Mouse (Mus musculus) lung, postnatal 0 days (tissue): Measurements from ENCODE around the gene Enthd1. TPM values are rescaled to one million over a fixed set of nuclear protein-coding genes. Genes with fewer than 3 reads are reported as not detected.
"Not testable (repeated sequence)": the region's sequence is repeated elsewhere in the genome, so short reads cannot be mapped to it uniquely, and the experiment has no call there.

Source experiments
- ATAC-seq: fragments of 200-750 bp; cut with Nextera tagmentation; 2 replicates; pipeline ENCODE4 v1.8.0; 2017; ENCODE audit warnings: moderate library complexity
- DNase-seq: peaks from one replicate; pipeline ENCODE4 v3.0.0-alpha.2; 2016; ENCODE audit warnings: low spot score
- H3K27ac ChIP-seq: fragments of 300-500 bp; sonication (generic); 2 replicates; pipeline ENCODE4 v1.5.1; 2014; ENCODE audit warnings: antibody characterized with exemption, mild to moderate bottlenecking, low read length, mixed read lengths
- H3K27me3 ChIP-seq: fragments of 300-500 bp; sonication (generic); replicated peaks from 2 replicates; pipeline ENCODE4 v1.6.1; 2014; ENCODE audit warnings: low read length, mixed read lengths; ENCODE audit not compliant: insufficient read depth
- H3K36me3 ChIP-seq: fragments of 300-500 bp; sonication (generic); 2 replicates; pipeline ENCODE4 v1.6.1; 2014; ENCODE audit warnings: low read length, mixed read lengths; ENCODE audit not compliant: insufficient read depth
- H3K4me1 ChIP-seq: fragments of 300-500 bp; sonication (generic); 2 replicates; pipeline ENCODE4 v1.6.1; 2014; ENCODE audit warnings: antibody characterized with exemption, low read depth, low read length, mixed read lengths; ENCODE audit not compliant: insufficient read depth
- H3K4me2 ChIP-seq: fragments of 300-500 bp; sonication (generic); replicated peaks from 2 replicates; pipeline ENCODE4 v1.6.1; 2014; ENCODE audit warnings: low read depth, mild to moderate bottlenecking, low read length, moderate library complexity, mixed read lengths
- H3K4me3 ChIP-seq: fragments of 300-500 bp; sonication (generic); 2 replicates; pipeline ENCODE4 v1.5.1; 2014; ENCODE audit warnings: low read depth, low read length
- H3K9ac ChIP-seq: fragments of 300-500 bp; sonication (generic); replicated peaks from 2 replicates; pipeline ENCODE4 v1.6.1; 2014; ENCODE audit warnings: low read depth, mild to moderate bottlenecking
- H3K9me3 ChIP-seq: fragments of 300-500 bp; sonication (generic); 2 replicates; pipeline ENCODE4 v1.6.1; 2016; ENCODE audit warnings: low read length, mixed read lengths
- CTCF ChIP-seq: IDR thresholded peaks from 2 replicates; pipeline ENCODE4 v1.5.1; 2016; ENCODE audit warnings: antibody characterized with exemption, mild to moderate bottlenecking
- EP300 ChIP-seq: IDR thresholded peaks from 2 replicates; pipeline ENCODE4 v1.6.1; 2016; ENCODE audit warnings: antibody characterized with exemption, mild to moderate bottlenecking, control low read depth
- WGBS: fragments of 180-500 bp; shearing (Covaris S2); extraction: QIAGEN DNeasy Blood & Tissue Kit; methylation state at CpG from one replicate; pipeline ENCODE4 v1.1.7; 2014; 5-methylcytosine and 5-hydroxymethylcytosine counted together
- polyA plus RNA-seq: library from polyadenylated mRNA; unstranded; fragments of >200 nt; fragmentation: Nextera tagmentation; extraction: Ambion mirVana; gene quantifications from 2 replicates; pipeline ENCODE4 v1.2.1, GENCODE M21; 2015

Gene Enthd1
- polyA plus RNA-seq, 1 experiment from 2014 or later: not detected

GRCm38 (mm10) chr15:80501106-80502096 lies 63.6 kb downstream of the Enthd1 start:
- Histone ChIP-seq H3K9ac (no peak overlapping the region), H3K9me3 (no peaks in the 10 kb centered on the region), H3K4me2 (no peak overlapping the region), H3K36me3 (no peaks in the 10 kb centered on the region), H3K27me3 (no peaks in the 10 kb centered on the region), H3K4me1 (no peaks in the 10 kb centered on the region), H3K27ac (no peak overlapping the region), H3K4me3 (no peak overlapping the region)
- no peak for ATAC-seq
- DNase-seq: no peak
- no peak for TF ChIP-seq EP300
- TF ChIP-seq CTCF: no peak
- WGBS: 77% methylated on average over 21 of the region's 21 CpGs

GRCm38 (mm10) chr15:80500426-80500825 lies 64.5 kb downstream of the Enthd1 start:
- Histone ChIP-seq H3K4me1 (no peaks in the 10 kb centered on the region), H3K27me3 (no peaks in the 10 kb centered on the region), H3K9ac (no peak overlapping the region), H3K9me3 (no peaks in the 10 kb centered on the region), H3K27ac (no peak overlapping the region), H3K4me2 (no peak overlapping the region), H3K36me3 (no peaks in the 10 kb centered on the region), H3K4me3 (no peak overlapping the region)
- WGBS: 75% methylated on average over 10 of the region's 10 CpGs
- TF ChIP-seq CTCF (no peak), EP300 (no peak)
- DNase-seq (no peak), ATAC-seq (no peak)

- not testable (repeated sequence) for H3K4me3 ChIP-seq, H3K9me3 ChIP-seq, H3K27me3 ChIP-seq, H3K27ac ChIP-seq, DNase-seq, H3K36me3 ChIP-seq, H3K4me1 ChIP-seq, ATAC-seq, H3K9ac ChIP-seq, H3K4me2 ChIP-seq
- 45% methylated on average over 3 of the region's 3 CpGs for WGBS
Measured at GRCm38 (mm10) chr15:80497733-80498132, 67.2 kb downstream of the Enthd1 start.

- DNase-seq (no peak), ATAC-seq (no peak)
- Histone ChIP-seq H3K9me3 (no peaks in the 10 kb centered on the region), H3K36me3 (no peaks in the 10 kb centered on the region), H3K27ac (no peak overlapping the region), H3K27me3 (no peaks in the 10 kb centered on the region), H3K4me1 (no peaks in the 10 kb centered on the region), H3K9ac (no peak overlapping the region), H3K4me2 (no peak overlapping the region), H3K4me3 (no peak overlapping the region)
- TF ChIP-seq CTCF: no peak; the same call in 1 of the 2 replicates
- no peak for TF ChIP-seq EP300
- WGBS: 50% methylated on average over 4 of the region's 4 CpGs
Measured at GRCm38 (mm10) chr15:80491505-80491904, 73.5 kb downstream of the Enthd1 start.

GRCm38 (mm10) chr15:80490151-80490550 lies 74.8 kb downstream of the Enthd1 start:
- Histone ChIP-seq H3K9ac (no peak overlapping the region), H3K27ac (no peak overlapping the region), H3K27me3 (no peaks in the 10 kb centered on the region), H3K4me3 (no peak overlapping the region), H3K9me3 (no peaks in the 10 kb centered on the region), H3K4me2 (no peak overlapping the region), H3K4me1 (peaks cover 4% of the 10 kb centered on the region; the same call in 1 of the 2 replicates), H3K36me3 (no peaks in the 10 kb centered on the region)
- TF ChIP-seq EP300 (no peak), CTCF (no peak)
- ATAC-seq (no peak), DNase-seq (no peak)
- 47% methylated on average over 5 of the region's 5 CpGs for whole genome bisulfite sequencing

- Histone ChIP-seq H3K4me2 (no peak overlapping the region), H3K4me1 (peaks cover 4% of the 10 kb centered on the region; the same call in 1 of the 2 replicates), H3K36me3 (no peaks in the 10 kb centered on the region), H3K27me3 (no peaks in the 10 kb centered on the region), H3K27ac (no peak overlapping the region), H3K9me3 (no peaks in the 10 kb centered on the region), H3K9ac (no peak overlapping the region), H3K4me3 (no peak overlapping the region)
- DNase-seq (no peak), ATAC-seq (no peak)
- WGBS: 66% methylated on average over 3 of the region's 3 CpGs
- TF ChIP-seq CTCF (no peak), EP300 (no peak)
Measured at GRCm38 (mm10) chr15:80488658-80489057, 76.3 kb downstream of the Enthd1 start.
